Mouse (Mus musculus) thymus, postnatal 0 days (tissue): ENCODE data around the gene Olfr764-ps1. TPM values are rescaled to one million over a fixed set of nuclear protein-coding genes. Genes with fewer than 3 reads are reported as not detected.

Experiments used
- polyA plus RNA-seq: library from polyadenylated mRNA; unstranded; fragments of >200 nt; fragmentation: Nextera tagmentation; extraction: Ambion mirVana; gene quantifications from 2 replicates; pipeline ENCODE4 v1.2.1, GENCODE M21; 2015

The Olfr764-ps1 gene
- polyA plus RNA-seq, 1 experiment from 2014 or later = not detected

Other genes with a start within 250 kb of the Olfr764-ps1 start
- 0.48 and 0.67 TPM in 2 replicates for gene Mmp19, start 249.0 kb downstream of the Olfr764-ps1 start, polyA plus RNA-seq
- 32.5 and 32.8 TPM in 2 replicates for gene Dnajc14, start 235.8 kb downstream of the Olfr764-ps1 start, polyA plus RNA-seq
- gene Tmem198b, start 235.5 kb downstream of the Olfr764-ps1 start, polyA plus RNA-seq = 6.0 and 6.6 TPM in 2 replicates
- gene Sarnp, start 222.6 kb downstream of the Olfr764-ps1 start, polyA plus RNA-seq = 186 and 199 TPM in 2 replicates
- gene Ormdl2, start 218.3 kb downstream of the Olfr764-ps1 start, polyA plus RNA-seq = 102 and 113 TPM in 2 replicates
- gene Gdf11, start 148.2 kb downstream of the Olfr764-ps1 start, polyA plus RNA-seq = 2.3 and 3.0 TPM in 2 replicates
- 172 and 183 TPM in 2 replicates for gene Cd63, start 138.9 kb downstream of the Olfr764-ps1 start, polyA plus RNA-seq
- 6.3 and 7.1 TPM in 2 replicates for gene Rdh5, start 117.0 kb downstream of the Olfr764-ps1 start, polyA plus RNA-seq
- gene Bloc1s1, start 115.9 kb downstream of the Olfr764-ps1 start, polyA plus RNA-seq = 251 and 253 TPM in 2 replicates
- gene Itga7, start 106.1 kb downstream of the Olfr764-ps1 start, polyA plus RNA-seq = 2.4 and 2.5 TPM in 2 replicates
- 3.4 and 5.5 TPM in 2 replicates for gene Mettl7b, start 78.9 kb downstream of the Olfr764-ps1 start, polyA plus RNA-seq
- gene Olfr9, start 50.5 kb downstream of the Olfr764-ps1 start, polyA plus RNA-seq = not detected in 2 replicates
- gene Olfr763, start 29.1 kb downstream of the Olfr764-ps1 start, polyA plus RNA-seq = not detected in 2 replicates
- gene Olfr765, start 10.1 kb upstream of the Olfr764-ps1 start, polyA plus RNA-seq = not detected in 2 replicates
- gene Olfr766-ps1, start 29.1 kb upstream of the Olfr764-ps1 start, polyA plus RNA-seq = not detected in 2 replicates
- gene Olfr767, start 43.0 kb upstream of the Olfr764-ps1 start, polyA plus RNA-seq = not detected in 2 replicates
- not detected in 2 replicates for gene Olfr768, start 59.5 kb upstream of the Olfr764-ps1 start, polyA plus RNA-seq
- not detected in 2 replicates for gene Olfr769, start 78.0 kb upstream of the Olfr764-ps1 start, polyA plus RNA-seq
- gene Olfr770, start 99.1 kb upstream of the Olfr764-ps1 start, polyA plus RNA-seq = not detected in 2 replicates
- gene Olfr771, start 124.9 kb upstream of the Olfr764-ps1 start, polyA plus RNA-seq = not detected in 2 replicates
- gene Olfr772, start 138.0 kb upstream of the Olfr764-ps1 start, polyA plus RNA-seq = not detected in 2 replicates
- not detected in 2 replicates for gene Olfr773, start 147.5 kb upstream of the Olfr764-ps1 start, polyA plus RNA-seq
- gene Olfr774, start 196.3 kb upstream of the Olfr764-ps1 start, polyA plus RNA-seq = not detected in 2 replicates
- not detected in 2 replicates for gene Olfr775, start 208.5 kb upstream of the Olfr764-ps1 start, polyA plus RNA-seq
- gene Olfr776, start 219.2 kb upstream of the Olfr764-ps1 start, polyA plus RNA-seq = not detected in 2 replicates
- gene Olfr777, start 231.6 kb upstream of the Olfr764-ps1 start, polyA plus RNA-seq = not detected in 2 replicates